Mouse (Mus musculus): ENCODE data around the gene Traf3.
A peak's percentile ranks its signal among the peaks of the same experiment; 100 is the strongest.

The Traf3 gene

DNA sequence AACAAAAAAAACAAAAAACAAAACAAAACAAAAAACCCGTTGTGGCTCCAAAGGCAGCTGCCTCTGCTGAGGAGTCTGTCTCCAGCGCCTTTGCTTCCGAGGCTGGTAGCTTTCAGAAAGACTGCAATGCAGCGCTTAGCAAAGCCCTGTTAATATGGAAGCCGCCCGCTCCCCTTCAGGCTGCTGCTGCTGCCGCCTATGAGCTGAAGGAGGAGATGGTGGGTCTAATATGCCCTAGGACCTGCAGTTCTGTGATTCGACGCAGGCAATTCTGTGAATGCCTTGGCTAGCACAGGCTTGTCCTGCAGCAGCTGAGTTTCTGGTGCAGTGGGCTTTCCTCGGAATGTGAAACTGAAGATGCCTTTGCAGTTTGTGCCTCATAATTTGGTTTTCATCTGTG is 36.9 kb downstream of the Traf3 start:
- DNase-seq (ENCODE audit: low read depth, low spot score): no peak

DNA sequence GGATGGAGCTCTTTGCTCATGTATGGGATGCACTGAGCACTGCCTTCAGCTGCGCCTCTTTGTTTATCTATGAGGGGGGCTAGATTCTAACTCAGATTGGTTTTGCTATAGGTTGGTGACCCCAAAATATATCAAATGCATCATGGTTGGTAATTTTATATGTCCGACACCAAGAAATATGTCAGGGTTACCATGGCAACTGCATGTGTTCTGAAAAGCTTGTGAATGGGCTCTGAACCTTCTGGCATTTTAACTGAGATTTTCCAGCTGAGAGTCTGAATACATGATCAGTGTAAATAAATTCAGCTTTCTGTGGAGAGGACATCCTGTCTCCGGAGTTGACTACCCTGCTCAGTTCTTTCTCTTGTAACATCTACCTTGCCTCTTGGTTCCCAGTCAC is 37.8 kb downstream of the Traf3 start:
- DNase-seq (ENCODE audit: low read depth, low spot score): no peak

DNA sequence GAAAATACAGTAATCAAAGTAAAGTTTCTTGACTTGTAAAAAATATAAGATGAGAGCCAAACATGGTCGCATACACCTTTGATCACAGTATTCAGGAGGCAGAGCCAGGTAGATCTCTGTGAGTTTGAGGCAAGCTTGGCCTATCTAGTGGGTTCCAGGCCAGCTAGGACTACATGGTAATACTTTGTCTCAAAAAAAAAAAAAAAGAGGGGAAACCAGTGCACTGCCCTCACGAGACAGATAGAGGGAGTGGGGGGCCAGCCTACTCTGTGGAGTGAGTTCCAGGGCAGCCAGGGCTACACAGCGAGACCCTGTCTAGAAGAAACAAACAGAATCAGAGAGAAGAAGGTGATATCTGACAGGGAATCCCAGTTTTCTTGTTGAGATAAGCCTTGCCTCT is 41.5 kb downstream of the Traf3 start:
- no peak for DNase-seq (ENCODE audit: low read depth, low spot score)

DNA sequence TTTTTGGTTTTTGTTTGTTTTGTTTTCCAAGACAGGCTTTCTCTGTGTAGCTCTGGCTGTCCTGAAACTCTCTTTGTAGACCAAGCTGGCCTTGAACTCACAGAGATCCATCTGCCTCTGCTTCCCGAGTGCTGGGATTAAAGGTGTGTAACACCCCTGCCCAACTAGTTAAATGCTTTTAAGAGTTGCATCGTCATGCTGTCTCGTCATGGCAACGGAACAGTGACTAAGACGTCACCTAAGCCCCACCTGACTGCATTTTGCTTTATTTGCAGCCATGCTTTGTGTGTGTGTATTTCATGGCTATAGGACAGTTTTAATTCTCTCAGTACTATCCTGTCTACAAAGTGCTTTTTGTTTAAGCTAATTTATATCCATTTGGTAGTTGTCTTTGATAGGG is 45.6 kb downstream of the Traf3 start:
- no peak for DNase-seq (ENCODE audit: low read depth, low spot score)

DNA sequence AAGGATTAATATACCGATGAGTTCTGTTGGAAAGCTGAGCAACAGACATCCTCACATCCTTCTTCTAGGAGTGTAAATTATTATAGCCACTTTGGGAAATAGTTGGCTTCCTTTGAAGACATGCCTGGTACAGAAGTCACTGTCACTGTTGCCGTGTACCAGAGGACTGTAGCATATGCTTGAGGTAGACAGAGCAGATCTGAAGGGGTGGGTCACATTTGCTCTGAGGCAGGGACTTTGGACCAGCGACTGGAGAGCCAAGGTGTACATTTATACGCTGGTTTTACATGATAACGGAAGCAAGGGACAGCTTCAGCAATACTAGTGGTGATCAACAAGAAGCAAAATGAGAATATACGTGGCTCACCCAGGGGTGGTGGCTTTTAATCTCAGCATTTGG is 52.7 kb downstream of the Traf3 start:
- DNase-seq (ENCODE audit: low read depth, low spot score): no peak

DNA sequence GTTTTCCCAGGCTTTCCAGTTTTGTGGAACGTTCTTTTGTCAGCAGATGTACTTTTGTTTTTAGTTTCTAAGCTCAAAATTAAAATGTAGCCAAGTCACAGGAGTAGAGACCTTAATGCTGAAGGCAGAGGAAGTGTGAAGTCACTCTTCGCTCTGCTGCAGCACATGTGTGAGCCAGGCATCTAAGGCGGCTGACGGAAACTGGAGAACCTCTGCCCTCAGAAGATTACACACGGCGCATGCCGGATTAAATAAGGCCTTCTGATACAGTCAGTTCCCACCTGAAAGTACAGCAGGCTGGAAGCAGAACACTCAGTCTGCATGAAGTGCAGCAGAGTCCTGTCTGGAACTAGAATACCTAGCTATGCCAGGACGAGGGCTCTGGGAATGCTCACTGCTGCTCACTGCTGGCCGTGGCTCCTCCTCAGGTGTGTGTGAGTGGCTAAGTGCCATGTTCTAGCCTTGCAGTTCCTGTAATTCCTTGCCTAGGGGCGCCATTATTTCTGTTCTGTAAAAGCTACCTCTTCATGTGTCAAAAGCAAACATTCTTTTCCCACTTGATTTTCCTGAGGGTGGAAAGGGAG is 59.1 kb downstream of the Traf3 start:
- peak; percentile 19 for DNase-seq (ENCODE audit: low read depth, low spot score)

DNA sequence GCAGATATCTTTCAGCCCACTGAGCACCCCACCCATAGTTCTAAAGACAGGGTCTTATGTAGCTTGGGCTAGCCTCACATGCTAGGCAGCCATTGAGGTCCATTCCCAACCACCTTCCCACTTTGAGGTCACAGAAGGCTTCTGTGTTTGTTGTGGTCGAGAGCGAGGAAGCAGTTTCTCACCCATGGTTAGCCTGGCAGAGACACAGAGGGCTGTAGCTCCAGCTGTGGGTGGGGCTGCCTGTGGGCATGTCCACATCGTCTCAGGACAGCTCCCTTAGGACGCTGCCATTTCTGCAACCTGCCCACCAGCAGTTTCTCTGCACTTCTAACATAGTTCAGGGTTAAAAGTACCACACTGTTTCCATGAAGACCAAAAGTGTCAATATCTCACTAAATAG is 61.2 kb downstream of the Traf3 start:
- DNase-seq (ENCODE audit: low read depth, low spot score): no peak

DNA sequence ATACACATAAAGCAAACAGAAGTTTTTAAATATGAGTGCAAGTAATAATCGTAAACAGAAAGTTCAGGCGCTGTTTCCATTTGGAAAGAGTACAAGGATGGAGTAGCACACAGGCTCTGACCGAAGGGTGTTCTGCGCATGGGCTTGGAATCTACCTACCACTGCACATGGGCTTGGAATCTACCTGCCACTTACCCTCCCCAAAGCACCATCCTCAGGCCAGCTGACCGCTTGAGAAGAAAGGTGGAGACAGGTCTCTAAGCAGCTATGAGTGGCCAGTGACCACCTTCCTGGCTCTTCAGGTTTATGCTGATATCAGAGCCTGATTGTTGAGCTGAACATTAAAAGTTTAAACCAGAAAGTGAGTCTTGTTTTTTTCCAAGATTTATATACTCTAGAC is 62.3 kb downstream of the Traf3 start:
- DNase-seq (ENCODE audit: low read depth, low spot score): no peak

DNA sequence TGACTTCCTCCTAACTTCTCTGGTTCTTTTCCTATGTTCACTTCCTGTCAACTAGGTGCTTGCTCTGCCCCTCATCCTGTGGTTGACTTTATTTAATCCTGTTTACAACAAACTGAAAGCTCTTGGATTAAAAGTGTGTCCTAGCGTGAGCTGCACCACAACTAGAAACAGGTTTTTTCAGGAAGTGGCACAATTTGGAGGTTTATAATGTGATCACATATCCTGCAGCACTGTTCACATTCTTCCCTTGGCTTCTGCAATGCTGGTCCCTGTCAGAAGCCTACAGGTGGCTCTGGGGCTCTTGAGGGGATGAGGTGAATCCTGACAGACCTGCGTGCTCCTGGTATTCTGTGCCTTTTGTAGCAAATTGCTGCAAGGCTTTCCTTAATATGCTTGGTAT is 64.6 kb downstream of the Traf3 start:
- DNase-seq (ENCODE audit: low read depth, low spot score): no peak

DNA sequence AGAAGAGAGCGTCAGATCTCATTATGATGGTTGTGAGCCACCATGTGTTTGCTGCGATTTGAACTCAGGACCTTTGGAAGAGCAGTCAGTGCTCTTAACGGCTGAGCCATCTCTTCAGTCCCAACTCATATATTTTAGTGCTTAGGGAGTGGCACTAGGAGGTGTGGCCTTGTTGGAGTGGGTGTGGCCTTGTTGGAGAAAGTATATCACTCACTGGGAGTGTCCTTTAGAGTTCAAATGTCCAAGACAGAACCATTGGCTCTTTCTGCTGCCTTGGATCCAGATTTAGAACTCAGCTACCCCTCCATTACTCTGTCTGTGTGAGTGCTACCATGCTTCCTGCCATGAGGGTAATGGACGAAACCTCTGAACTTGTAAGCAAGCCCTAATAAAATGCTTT is 67.6 kb downstream of the Traf3 start:
- DNase-seq (ENCODE audit: low read depth, low spot score): no peak

DNA sequence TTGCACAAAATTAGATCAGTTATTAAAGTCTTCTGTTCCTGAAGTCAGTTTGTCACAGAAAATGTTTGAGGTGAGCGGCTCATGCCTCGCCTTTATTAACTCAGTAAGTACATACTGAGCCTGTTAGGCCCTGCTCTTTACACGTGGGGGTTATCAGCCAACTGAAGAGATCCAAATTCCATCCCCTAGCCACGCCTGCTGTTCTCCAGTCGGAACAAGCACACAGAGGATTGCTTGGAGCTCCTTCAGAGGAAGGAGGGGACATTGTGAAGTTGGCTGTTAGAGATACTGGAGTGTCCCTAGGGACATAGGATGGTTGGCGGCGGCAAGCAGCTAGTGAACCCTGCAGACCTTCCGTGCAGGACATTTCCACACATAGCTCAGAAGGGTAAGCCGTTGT is 68.2 kb downstream of the Traf3 start:
- DNase-seq (ENCODE audit: low read depth, low spot score): no peak

DNA sequence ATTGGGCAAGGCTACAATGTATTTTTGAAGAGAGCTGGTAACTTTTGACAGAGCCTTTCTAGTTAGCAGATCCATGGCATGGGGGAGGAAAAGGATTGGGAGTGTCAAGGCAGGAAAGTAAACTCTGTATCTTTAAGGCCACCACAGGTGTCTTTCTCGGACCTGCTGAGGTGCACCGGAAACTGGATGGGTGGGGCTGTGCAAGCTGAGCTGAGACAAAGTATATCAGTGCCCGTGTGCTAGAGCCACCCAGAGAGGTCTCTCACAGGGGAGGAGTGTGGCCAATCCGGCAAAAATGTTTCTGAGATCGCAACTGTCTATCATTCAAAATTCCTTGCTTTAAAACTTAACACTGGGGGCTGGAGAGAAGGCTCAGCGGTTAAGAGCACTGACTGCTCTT is 69.5 kb downstream of the Traf3 start:
- no peak for DNase-seq (ENCODE audit: low read depth, low spot score)

DNA sequence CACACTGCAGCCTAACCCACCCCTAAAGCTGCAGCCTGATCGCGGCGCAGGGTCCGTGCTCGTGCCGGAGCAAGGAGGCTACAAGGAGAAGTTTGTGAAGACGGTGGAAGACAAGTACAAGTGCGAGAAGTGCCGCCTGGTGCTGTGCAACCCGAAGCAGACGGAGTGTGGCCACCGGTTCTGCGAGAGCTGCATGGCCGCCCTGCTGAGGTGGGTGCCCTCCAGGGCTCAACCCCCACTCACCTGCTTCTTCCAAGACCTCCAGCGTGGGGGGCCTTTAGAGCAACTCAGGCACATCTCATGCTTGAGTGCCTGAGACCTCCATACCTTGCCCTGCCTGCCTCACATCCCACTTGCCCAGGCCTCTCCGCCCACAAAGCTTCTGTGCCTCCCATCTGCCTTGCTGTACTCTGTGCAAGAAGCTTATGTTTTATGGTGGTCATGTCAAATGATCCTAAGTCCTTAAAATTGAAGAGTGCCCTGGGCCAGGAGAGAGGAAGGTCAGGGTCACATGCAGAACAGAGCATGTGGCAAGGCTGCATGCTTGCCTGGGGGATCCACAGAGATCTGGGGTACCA is 71.5 kb downstream of the Traf3 start:
- DNase-seq (ENCODE audit: low read depth, low spot score): no peak

DNA sequence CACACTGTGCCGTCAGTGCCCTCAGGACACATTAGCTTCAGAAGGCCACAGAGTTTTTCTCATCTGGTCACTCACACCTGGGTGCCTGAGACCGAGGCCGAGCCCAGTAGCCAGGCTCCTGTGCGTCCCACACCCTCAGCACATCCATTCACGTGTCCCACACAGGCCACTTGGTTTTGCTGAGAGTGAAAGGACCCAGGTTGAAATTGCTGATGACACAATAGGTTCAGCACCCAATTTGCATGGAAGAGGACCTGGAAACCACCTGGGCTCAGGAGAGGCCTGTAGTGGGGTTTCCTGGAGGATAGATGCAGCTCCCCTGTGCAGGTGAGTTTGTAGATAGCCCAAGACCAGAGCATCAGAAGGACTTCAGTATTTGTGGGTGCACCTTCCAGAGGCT is 72.2 kb downstream of the Traf3 start:
- DNase-seq (ENCODE audit: low read depth, low spot score): no peak

DNA sequence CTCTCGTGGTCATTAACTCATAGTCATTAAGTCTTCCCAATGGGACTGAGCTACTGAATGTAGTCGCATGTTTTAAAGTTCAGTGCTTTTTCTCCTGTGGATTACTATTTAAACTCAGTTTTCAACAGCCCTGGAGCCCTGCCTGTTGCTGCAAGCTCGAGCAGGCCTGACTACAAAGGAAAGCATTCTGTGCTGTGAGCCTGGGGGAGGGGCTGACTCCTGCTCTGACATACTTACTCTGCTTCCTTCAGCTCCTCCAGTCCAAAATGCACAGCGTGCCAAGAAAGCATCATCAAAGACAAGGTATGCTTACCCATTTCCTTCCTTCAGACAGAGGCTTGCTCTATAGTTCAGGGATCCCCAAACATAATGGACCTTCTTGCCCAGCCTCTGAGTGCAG is 72.6 kb downstream of the Traf3 start:
- peak; percentile 8 for DNase-seq (ENCODE audit: low read depth, low spot score)

DNA sequence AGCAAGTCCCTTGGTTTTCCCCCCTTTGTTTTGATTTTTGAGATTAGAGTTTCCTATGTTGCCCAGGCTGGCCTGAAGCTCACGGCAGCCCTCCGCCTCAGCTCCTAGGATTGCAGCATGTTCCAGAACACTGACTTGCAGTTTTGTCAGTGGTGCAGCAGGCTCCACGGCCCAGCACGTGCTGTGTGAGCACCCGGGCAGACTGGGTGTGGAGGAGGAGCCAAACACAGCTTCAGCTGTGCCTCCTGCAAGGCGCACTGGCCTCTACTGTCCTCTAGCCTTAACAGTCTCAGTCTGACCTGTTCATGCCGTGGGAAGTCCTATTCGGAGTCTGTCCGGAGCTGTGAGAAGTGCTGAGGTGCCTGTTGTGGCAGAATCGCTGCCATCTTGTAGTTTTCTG is 73.8 kb downstream of the Traf3 start:
- no peak for DNase-seq (ENCODE audit: low read depth, low spot score)

DNA sequence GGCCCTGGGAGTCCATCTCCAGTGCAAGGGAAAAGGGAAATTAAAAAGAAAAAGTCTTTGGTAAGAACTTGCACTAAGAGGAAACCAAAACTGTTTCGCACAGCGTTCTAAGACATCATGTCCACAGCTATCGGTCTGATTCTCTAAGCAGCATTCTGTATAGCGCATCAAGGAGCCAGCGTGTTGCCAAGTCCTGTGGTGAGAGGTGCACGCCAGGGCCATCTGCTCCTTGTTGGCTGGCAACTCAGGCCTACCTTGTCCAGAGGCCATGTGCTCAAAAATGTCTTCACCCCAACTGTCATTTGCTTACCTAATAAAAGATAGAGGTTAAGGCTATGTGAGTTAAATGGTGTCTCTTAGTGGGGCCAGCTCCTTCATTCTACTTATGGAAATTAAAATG is 75.7 kb downstream of the Traf3 start:
- no peak for DNase-seq (ENCODE audit: low read depth, low spot score)

DNA sequence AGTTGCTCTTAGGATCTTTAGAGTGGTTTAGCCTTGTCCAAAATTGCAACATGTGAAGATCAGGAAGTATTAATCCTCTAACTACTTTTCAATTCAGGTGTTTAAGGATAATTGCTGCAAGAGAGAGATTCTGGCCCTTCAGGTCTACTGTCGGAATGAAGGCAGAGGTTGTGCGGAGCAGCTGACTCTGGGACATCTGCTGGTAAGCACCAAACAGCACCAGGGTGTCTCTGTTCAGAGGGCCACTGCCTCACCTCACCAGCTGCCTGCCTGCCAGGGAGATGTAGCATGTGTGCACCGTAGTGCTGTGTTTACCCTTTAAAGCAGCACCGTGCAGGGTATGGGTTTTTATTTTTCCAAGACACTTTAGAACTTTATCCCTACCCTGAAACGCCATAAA is 76.2 kb downstream of the Traf3 start:
- no peak for DNase-seq (ENCODE audit: low read depth, low spot score)

DNA sequence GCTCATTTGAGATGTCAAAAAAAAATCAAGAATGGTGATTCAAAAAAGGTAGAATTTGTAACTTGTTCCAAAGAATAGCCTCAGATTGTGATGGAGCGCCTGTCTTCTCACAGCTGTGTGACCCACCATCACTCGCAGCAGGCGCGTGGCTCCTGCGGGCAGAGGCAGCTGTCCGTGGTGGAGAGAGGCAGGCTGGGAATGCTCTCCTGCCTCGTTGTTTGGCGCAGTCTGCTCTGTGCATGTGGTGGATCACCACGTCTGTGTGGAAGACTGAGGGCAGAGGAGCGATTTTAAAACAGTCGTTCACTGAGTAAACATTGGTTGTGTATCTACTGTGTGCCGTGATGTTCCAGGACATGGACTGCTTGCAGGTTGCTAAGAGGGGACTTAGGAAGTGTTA is 77.6 kb downstream of the Traf3 start:
- DNase-seq (ENCODE audit: low read depth, low spot score): no peak

DNA sequence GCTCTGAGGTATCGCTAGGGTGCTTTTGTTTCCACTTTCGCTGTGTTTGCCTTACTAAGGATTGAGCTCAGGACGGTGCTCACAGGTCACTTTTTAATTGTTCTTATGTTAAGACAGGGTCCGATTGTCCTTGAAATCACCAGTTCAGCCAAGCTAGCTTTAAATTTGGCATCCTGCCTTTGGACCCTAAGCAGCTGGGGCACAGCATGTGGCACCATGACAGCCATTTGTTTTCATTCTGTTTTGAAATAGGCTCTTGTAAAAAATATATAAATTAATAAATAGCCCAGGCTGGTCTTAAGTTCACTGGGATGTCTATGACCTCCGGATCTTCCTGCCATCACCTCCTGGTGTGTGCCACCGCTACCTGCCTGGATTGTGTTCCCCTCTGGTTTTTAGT is 78.9 kb downstream of the Traf3 start:
- DNase-seq (ENCODE audit: low read depth, low spot score): no peak

DNA sequence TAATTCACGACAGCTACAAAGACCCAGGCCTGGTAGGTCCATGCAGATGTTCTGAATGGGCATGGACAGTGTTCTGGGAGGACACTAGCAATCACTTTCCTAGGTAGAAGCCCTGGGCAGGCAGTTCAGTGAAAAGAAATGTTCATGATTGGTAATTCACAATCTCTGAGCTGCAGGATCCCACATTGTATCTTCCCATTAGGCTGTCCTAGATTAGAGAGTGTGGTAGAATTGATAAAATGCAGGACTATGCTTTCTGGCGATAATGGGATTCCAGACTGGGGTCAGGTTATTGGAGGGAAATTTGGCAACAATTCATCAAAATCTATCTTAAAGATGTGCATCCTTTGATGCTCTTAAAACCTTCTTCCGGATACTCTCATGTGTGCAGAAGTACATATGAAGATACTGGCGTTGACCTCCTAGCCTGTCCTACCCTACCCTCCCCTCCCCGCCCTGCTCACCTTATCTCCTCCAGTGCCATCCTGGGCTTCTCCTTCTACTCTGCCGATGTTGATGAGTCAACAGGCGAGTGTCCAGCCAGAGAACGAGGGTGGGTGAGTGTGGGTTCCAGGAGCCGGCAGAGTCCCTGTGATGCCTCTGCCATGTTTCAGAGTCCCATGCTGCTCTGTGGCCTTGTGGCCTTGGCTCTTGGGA is 80.8 kb downstream of the Traf3 start:
- no peak for DNase-seq (ENCODE audit: low read depth, low spot score)

DNA sequence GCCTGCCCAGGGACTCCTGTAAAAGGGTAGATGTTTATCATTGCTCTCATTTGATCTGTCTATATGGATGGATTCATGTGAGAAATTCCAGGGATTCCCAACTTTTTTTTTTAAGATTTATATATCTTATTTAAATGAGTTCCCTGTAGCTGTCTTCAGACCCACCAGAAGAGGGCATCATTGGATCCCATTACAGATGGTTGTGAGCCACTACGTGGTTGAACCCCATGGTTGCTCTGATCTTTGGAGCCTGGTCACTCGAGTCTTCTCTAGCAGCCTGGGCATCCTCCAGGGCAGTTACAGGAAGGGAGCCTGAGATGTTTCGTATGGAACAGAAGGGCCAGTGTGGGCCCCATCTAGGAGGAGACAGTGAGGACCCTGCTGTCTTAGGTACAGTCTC is 82.9 kb downstream of the Traf3 start:
- no peak for DNase-seq (ENCODE audit: low read depth, low spot score)

DNA sequence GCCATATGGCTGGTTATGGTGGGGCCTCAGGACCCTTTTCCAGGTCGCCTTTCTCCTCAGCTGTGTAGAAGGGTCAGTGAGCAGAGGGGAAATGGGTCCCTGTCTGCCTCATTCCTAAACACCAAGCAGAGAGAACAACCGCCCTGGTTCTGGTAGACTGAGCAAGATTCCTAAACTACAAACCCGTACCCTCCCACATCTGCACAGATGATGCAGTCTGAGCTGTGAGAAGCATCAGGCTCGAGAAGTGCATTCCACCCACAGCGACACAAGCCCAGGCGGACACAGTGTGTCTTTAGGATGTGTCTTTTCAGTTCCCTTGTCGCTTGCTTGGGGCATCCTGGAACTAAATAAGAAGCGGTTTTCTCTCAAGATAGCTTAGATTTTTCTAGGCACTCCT is 83.9 kb downstream of the Traf3 start:
- DNase-seq (ENCODE audit: low read depth, low spot score): no peak

DNA sequence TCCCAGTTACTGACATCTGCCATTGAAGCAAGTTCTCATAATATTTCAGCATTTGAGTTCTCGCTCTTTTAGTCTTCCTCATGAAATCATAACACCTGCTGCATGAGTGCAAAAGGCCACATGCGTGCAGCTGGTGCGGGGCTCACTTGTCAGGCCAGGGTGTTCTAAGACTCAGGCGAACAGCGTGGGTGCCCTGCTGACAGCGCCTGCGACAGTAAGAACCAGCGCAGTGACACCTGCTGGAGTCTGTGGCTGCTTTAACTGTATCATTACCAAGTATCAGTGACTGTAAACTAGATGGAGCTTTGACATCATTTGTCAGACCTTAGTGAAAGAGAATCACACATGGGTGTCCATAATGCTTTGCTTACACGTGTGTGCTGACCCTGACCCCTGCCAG is 85.1 kb downstream of the Traf3 start:
- no peak for DNase-seq (ENCODE audit: low read depth, low spot score)

Data from CD4-positive, CD25-positive, alpha-beta regulatory T cell, adult 2 months (primary cell).